Mouse (Mus musculus): ENCODE results near the gene Abcb9. TPM values are rescaled to one million over a fixed set of nuclear protein-coding genes. Genes with fewer than 3 reads are reported as not detected.

The Abcb9 gene
- polyA plus RNA-seq, 1 experiment from 2014 or later, result 0.20 TPM

DNA sequence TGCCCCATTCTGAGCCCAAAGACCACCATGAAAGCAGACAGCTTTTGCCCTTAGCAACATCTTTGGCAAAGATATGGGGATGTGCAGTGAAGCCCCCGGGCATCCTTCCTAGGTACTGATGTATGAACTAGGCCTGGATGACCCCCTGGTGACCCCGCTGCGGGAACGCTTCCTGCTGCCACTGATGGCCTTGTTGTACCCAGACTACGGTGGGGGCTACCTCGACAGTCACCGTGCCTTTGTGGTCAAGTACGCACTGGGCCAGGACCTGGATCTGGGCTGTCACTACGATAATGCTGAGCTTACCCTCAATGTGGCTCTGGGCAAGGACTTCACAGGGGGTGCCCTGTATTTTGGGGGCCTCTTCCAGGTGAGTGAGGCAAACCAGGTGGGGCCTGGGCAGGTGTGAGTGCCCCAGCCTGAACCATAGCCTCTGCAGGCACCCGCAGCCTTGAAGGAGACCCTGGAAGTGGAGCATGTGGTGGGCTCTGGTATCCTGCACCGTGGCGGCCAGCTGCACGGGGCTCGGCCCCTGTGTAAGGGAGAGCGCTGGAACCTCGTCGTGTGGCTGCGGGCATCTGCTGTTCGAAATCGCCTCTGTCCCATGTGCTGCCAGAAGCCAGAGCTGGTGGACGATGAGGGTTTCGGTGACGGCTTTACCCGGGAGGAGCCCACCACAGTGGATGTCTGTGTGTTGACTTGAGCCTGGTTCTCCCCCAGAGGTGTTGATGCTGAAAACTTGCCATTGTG lies 18.9 kb upstream of the Abcb9 start:
- DNase-seq (ENCODE audit: low spot score) (no peak), ATAC-seq (ENCODE audit: insufficient number of reproducible peaks, low FRiP score, low TSS enrichment, low read depth) (no peak)
- Histone ChIP-seq H3K27me3 (ENCODE audit: control insufficient read depth, insufficient read depth, low read length) (no peaks in the 10 kb centered on the region), H3K9ac (ENCODE audit: low read length) (no peak overlapping the region), H3K27ac (replicated peaks; ENCODE audit: low read depth, low read length) (no peak overlapping the region), H3K9me3 (ENCODE audit: control insufficient read depth, low read length) (no peaks in the 10 kb centered on the region), H3K4me3 (ENCODE audit: low read depth, low read length) (no peak overlapping the region), H3K4me1 (ENCODE audit: control insufficient read depth, insufficient read depth, low read length) (peaks cover 8% of the 10 kb centered on the region), H3K4me2 (ENCODE audit: low read depth, severe bottlenecking) (no peak overlapping the region), H3K36me3 (ENCODE audit: control insufficient read depth, insufficient read depth, low read length) (peaks cover 3% of the 10 kb centered on the region; the same call in 1 of the 2 replicates)
- 91% methylated on average over 24 of the region's 24 CpGs for WGBS

DNA sequence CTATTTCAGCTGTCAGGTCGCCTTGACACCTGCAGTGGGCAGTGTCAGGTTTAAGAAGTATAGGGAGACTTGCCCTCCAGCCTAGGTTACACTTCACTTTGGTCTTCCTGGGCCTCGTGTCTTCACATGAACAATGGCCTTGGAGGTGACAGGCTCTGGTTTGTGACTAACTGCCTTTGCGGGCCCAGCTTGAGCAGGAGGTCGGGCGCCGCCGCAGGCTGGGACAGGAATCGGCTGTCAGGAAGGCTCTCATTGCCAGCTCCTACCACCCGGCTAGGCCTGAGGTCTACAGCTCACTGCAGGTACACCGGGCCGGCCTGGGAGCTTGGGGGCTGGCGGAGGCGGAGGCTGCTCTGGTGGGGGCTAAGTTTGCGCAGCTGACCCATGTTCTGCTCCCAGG lies 17.4 kb upstream of the Abcb9 start:
- no peak overlapping the region for H3K27ac ChIP-seq (replicated peaks; ENCODE audit: low read depth, low read length)
- WGBS, result 13% methylated on average over 14 of the region's 14 CpGs

DNA sequence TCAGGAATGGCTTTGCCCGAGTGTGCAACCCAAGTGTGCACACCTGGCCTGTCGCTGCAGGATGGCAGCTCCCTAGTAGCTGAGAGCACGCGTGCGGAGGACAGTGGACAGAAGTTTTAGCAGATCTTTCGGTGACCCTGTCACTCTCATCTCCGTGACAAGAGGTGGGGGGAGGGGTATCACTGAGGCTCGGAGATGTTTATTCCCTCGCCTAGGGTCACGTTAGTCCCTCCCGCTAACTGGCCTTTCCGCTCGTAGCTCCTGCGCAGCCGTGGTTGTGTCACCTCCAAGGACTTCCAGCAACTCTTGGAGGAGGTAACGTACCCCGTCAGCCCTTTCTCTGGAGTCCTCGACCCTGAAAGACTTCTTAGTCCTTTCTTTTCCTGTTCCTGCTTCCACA lies 16.9 kb upstream of the Abcb9 start:
- Histone ChIP-seq H3K4me2 (ENCODE audit: low read depth, severe bottlenecking) (peak overlapping the region; percentile 92), H3K27me3 (ENCODE audit: control insufficient read depth, insufficient read depth, low read length) (no peaks in the 10 kb centered on the region), H3K4me3 (ENCODE audit: low read depth, low read length) (peak overlapping the region; percentile 87), H3K9me3 (ENCODE audit: control insufficient read depth, low read length) (no peaks in the 10 kb centered on the region), H3K27ac (replicated peaks; ENCODE audit: low read depth, low read length) (peak overlapping the region; percentile 21; the same call in 1 of the 2 replicates), H3K36me3 (ENCODE audit: control insufficient read depth, insufficient read depth, low read length) (no peaks in the 10 kb centered on the region; the same call in 1 of the 2 replicates), H3K4me1 (ENCODE audit: control insufficient read depth, insufficient read depth, low read length) (peaks cover 8% of the 10 kb centered on the region), H3K9ac (ENCODE audit: low read length) (peak overlapping the region; percentile 64)
- under 1% methylated on average over 18 of the region's 18 CpGs for WGBS
- DNase-seq (ENCODE audit: low spot score) (no peak), ATAC-seq (ENCODE audit: insufficient number of reproducible peaks, low FRiP score, low TSS enrichment, low read depth) (no peak)

More for the DNA sequence above, 17.4 kb upstream of the Abcb9 start:
- peak; percentile 53 for DNase-seq (ENCODE audit: low spot score)
- Histone ChIP-seq H3K9ac (ENCODE audit: low read length) (peak overlapping the region; percentile 64), H3K4me3 (ENCODE audit: low read depth, low read length) (peak overlapping the region; percentile 87), H3K4me2 (ENCODE audit: low read depth, severe bottlenecking) (peak overlapping the region; percentile 92), H3K9me3 (ENCODE audit: control insufficient read depth, low read length) (no peaks in the 10 kb centered on the region), H3K4me1 (ENCODE audit: control insufficient read depth, insufficient read depth, low read length) (peaks cover 8% of the 10 kb centered on the region), H3K27me3 (ENCODE audit: control insufficient read depth, insufficient read depth, low read length) (no peaks in the 10 kb centered on the region), H3K36me3 (ENCODE audit: control insufficient read depth, insufficient read depth, low read length) (peaks cover 3% of the 10 kb centered on the region; the same call in 1 of the 2 replicates)
- no peak for ATAC-seq (ENCODE audit: insufficient number of reproducible peaks, low FRiP score, low TSS enrichment, low read depth)

DNA sequence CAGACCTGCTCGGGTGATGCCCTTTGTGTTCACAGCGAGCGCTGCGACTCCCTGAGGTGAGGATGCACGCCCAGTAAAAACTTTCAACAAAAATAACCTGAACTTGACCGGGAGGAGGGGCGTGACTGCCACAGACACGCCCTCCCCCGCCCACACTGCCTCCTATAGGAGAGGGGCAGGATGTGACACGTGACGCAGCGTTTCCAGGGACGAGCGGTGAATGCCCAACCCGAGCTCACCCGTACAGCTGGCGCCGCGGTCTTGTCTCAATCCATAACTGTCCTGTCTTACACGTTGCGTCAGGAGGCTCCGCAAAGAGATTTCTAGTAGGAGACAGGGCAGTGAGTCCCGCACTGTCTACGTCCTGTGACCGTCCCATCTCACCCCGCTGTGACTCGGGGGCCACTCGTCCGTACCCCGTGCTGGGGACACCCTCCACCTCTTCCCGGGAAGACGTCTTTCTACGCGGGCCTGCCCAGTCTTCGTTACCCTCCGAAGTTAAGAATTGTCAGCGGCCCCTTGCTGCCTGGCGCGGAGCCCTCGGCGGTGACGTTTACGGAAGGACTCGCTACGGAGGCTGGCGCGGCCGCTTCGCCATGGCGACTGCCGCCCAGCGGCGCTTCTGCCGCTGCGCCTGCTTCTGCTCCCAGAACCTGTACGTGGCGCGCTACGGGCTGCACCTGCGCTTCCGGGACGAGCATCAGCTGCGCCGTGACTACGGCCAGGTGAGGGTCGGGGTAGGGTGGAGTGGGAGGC lies 16.3 kb upstream of the Abcb9 start, which contains the start of gene Ogfod2:
TSS of gene Ogfod2 (plus strand) at position 556 of the 756 bp plus-strand sequence.
- Histone ChIP-seq H3K36me3 (ENCODE audit: control insufficient read depth, insufficient read depth, low read length) (no peaks in the 10 kb centered on the region), H3K9ac (ENCODE audit: low read length) (peak within 1 kb of the TSS; percentile 64), H3K27ac (replicated peaks; ENCODE audit: low read depth, low read length) (peak within 1 kb of the TSS; percentile 21; the same call in 1 of the 2 replicates), H3K4me1 (ENCODE audit: control insufficient read depth, insufficient read depth, low read length) (peaks cover 8% of the 10 kb centered on the region), H3K4me3 (ENCODE audit: low read depth, low read length) (peak within 1 kb of the TSS; percentile 87), H3K27me3 (ENCODE audit: control insufficient read depth, insufficient read depth, low read length) (no peaks in the 10 kb centered on the region), H3K4me2 (ENCODE audit: low read depth, severe bottlenecking) (peak within 1 kb of the TSS; percentile 92), H3K9me3 (ENCODE audit: control insufficient read depth, low read length) (no peaks in the 10 kb centered on the region)
- WGBS, result under 1% methylated on average over 66 of the region's 66 CpGs
- ATAC-seq (ENCODE audit: insufficient number of reproducible peaks, low FRiP score, low TSS enrichment, low read depth) (peak; percentile 97), DNase-seq (ENCODE audit: low spot score) (peak; percentile 97)

DNA sequence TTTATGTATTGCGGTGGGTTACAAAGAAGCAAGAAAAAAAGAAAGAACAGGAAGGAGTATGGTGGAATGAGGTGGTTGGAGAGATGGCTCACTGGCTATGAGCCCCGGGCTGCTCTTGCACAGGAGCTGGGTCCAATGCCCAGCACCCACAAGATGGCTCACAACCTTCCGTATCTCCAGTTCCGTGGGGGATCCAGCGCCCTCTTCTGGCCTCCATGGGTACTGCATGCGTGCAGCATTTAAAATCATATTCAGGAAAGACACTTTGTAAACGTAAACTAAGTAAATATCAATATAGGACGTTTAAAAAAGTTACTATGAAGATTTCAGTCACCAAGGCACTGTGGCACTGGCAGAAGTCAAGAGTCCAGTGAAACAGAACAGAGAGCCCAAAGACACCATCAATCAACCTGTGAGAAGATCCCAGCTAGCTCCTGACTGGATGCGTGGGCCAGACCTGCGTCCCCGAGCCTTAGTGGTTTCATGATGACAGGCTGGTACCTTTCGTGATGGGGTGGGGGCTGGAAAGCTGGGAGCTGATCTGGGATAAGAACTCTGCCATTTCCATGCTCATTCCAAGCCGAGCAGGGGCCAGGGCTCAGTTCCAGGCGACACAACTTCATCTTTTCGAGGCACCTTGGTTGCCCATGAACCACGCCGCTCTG lies 15.6 kb upstream of the Abcb9 start:
- H3K27me3 ChIP-seq (ENCODE audit: control insufficient read depth, insufficient read depth, low read length), result no peaks in the 10 kb centered on the region
- H3K36me3 ChIP-seq (ENCODE audit: control insufficient read depth, insufficient read depth, low read length), result no peaks in the 10 kb centered on the region
- WGBS, result 31% methylated on average over 17 of the region's 17 CpGs
- no peaks in the 10 kb centered on the region for H3K9me3 ChIP-seq (ENCODE audit: control insufficient read depth, low read length)
- peak overlapping the region; percentile 64 for H3K9ac ChIP-seq (ENCODE audit: low read length)
- peak overlapping the region; percentile 92 for H3K4me2 ChIP-seq (ENCODE audit: low read depth, severe bottlenecking)
- DNase-seq (ENCODE audit: low spot score) (peak; percentile 73), ATAC-seq (ENCODE audit: insufficient number of reproducible peaks, low FRiP score, low TSS enrichment, low read depth) (no peak)
- peaks cover 4% of the 10 kb centered on the region for H3K4me1 ChIP-seq (ENCODE audit: control insufficient read depth, insufficient read depth, low read length)
- peak overlapping the region; percentile 87 for H3K4me3 ChIP-seq (ENCODE audit: low read depth, low read length)
- no peak overlapping the region for H3K27ac ChIP-seq (replicated peaks; ENCODE audit: low read depth, low read length)

DNA sequence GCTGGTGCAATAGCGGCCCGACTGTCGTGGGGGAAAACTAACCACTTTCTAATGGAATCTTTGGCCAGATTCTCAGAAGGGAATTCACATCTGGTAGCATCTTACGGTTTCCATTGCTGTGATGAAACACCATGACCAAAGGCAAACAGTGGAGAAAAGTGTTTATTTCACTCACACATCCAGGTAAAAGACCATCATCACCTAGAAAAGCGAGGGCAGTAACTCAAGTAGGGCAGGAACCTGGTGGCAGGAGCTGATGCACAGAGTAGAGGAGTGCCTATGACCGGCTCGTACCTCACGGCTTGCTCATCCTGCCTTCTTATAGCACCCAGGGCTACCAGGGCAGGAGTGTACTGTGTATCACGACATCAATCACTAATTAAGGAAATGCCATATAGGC lies 8.0 kb upstream of the Abcb9 start:
- 94% methylated on average over 9 of the region's 9 CpGs for whole genome bisulfite sequencing
- no peak for ATAC-seq (ENCODE audit: insufficient number of reproducible peaks, low FRiP score, low TSS enrichment, low read depth)

DNA sequence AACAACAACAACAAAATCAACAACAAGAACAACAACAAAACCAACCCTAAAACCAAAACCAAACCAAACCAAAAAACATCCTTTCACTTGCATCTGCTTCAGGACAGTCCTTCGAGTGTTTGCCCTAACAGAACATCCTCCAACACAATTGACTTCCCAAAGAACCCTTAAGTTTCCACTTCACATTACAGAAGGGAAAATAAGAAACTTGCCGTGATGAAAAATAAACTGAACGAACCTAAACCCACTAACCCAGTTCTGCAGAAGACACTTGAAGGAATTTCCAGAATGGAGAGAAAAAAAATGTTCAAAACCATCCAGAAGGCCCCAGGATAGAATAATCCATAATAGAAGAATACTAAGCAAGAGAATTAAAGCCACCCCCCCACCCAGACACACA lies 7.4 kb upstream of the Abcb9 start:
- Histone ChIP-seq H3K36me3 (ENCODE audit: control insufficient read depth, insufficient read depth, low read length) (no peaks in the 10 kb centered on the region), H3K4me2 (ENCODE audit: low read depth, severe bottlenecking) (no peak overlapping the region), H3K27ac (replicated peaks; ENCODE audit: low read depth, low read length) (no peak overlapping the region), H3K27me3 (ENCODE audit: control insufficient read depth, insufficient read depth, low read length) (no peaks in the 10 kb centered on the region), H3K9me3 (ENCODE audit: control insufficient read depth, low read length) (peaks cover 3% of the 10 kb centered on the region; the same call in 1 of the 2 replicates), H3K9ac (ENCODE audit: low read length) (no peak overlapping the region), H3K4me3 (ENCODE audit: low read depth, low read length) (no peak overlapping the region), H3K4me1 (ENCODE audit: control insufficient read depth, insufficient read depth, low read length) (no peaks in the 10 kb centered on the region)
- ATAC-seq (ENCODE audit: insufficient number of reproducible peaks, low FRiP score, low TSS enrichment, low read depth), result no peak
- WGBS, result 85% methylated on average over 3 of the region's 3 CpGs
- no peak for DNase-seq (ENCODE audit: low spot score)

More for the DNA sequence above, 8.0 kb upstream of the Abcb9 start:
- peaks cover 3% of the 10 kb centered on the region; the same call in 1 of the 2 replicates for H3K9me3 ChIP-seq (ENCODE audit: control insufficient read depth, low read length)
- no peak overlapping the region for H3K9ac ChIP-seq (ENCODE audit: low read length)
- H3K36me3 ChIP-seq (ENCODE audit: control insufficient read depth, insufficient read depth, low read length), result no peaks in the 10 kb centered on the region
- no peaks in the 10 kb centered on the region for H3K27me3 ChIP-seq (ENCODE audit: control insufficient read depth, insufficient read depth, low read length)
- no peak overlapping the region for H3K4me3 ChIP-seq (ENCODE audit: low read depth, low read length)
- no peaks in the 10 kb centered on the region for H3K4me1 ChIP-seq (ENCODE audit: control insufficient read depth, insufficient read depth, low read length)
- no peak overlapping the region for H3K27ac ChIP-seq (replicated peaks; ENCODE audit: low read depth, low read length)
- no peak for DNase-seq (ENCODE audit: low spot score)
- no peak overlapping the region for H3K4me2 ChIP-seq (ENCODE audit: low read depth, severe bottlenecking)

DNA sequence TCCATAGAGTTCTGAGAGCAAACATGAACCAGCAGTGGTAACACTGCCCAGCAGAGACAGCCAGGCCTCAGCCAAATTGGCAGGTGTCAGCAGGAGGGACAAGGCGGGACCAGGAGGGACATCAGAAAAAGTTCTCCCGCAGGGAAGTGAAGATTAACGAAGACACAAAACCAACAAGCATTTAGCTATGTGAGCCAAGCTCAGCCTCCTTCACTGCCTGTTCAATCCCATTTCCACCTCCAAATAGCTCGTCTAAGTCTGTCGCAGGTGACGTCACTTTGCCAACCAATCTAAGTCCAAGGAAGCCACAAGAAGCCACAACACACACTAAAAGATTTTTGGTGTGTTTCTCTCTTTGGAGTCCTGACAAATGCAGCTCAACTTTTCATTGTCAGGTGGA lies 6.7 kb upstream of the Abcb9 start:
- H3K4me2 ChIP-seq (ENCODE audit: low read depth, severe bottlenecking), result no peak overlapping the region
- peaks cover 3% of the 10 kb centered on the region; the same call in 1 of the 2 replicates for H3K9me3 ChIP-seq (ENCODE audit: control insufficient read depth, low read length)
- 73% methylated on average over 6 of the region's 6 CpGs for WGBS
- no peaks in the 10 kb centered on the region for H3K36me3 ChIP-seq (ENCODE audit: control insufficient read depth, insufficient read depth, low read length)
- H3K4me3 ChIP-seq (ENCODE audit: low read depth, low read length), result no peak overlapping the region
- H3K9ac ChIP-seq (ENCODE audit: low read length), result no peak overlapping the region
- no peaks in the 10 kb centered on the region for H3K27me3 ChIP-seq (ENCODE audit: control insufficient read depth, insufficient read depth, low read length)
- ATAC-seq (ENCODE audit: insufficient number of reproducible peaks, low FRiP score, low TSS enrichment, low read depth) (no peak), DNase-seq (ENCODE audit: low spot score) (no peak)
- no peak overlapping the region for H3K27ac ChIP-seq (replicated peaks; ENCODE audit: low read depth, low read length)
- H3K4me1 ChIP-seq (ENCODE audit: control insufficient read depth, insufficient read depth, low read length), result no peaks in the 10 kb centered on the region

Data from limb, embryonic 11.5 days (tissue).